Mouse (Mus musculus): ENCODE measurements around the gene Cep131. TPM values are rescaled to one million over a fixed set of nuclear protein-coding genes. Genes with fewer than 3 reads are reported as not detected.

Gene Cep131
- total RNA-seq, 1 experiment from 2014 or later, result 411 TPM

DNA sequence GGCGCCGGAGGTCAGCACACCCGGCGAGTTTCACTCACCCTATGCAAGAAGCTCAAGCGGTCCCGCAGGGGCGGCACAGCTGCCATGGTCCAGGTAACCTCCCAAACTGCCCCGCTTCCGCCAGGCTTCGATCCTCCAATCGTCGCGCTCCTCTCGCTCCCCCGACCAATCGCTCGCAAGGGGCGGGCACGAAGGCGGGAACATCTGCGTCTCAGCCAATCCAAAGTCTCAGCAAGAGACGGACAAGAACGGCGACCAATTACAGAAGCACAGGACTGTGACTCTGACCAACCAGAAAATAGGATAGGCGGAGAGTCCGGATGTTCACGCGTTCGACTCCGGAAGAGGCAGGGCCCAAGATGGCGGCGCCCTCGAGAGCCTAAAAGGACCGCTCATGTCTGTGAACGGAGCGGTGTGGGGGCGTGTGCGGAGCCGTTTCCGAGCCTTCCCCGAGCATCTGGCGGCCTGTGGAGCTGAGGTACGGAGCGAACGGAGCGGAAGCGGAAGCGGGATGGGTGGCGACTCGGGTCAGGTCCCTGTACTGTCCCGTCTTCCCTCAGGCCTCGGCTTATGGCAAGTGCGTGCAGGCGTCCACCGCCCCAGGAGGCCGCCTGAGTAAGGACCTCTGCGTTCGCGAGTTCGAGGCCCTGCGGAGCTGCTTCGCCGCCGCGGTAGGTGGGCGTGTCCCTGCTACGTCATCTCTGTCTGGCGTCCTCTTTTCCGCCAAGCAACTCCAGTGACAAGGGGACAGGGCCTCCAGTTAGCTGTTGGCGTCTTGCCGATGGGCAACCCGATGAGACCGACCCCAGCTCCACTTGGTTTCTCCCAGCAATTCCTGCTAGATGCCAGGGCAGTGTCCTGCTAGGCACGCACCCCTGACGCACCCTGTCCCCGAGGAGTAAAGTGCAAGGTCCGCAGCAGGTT is 12.2 kb upstream of the Cep131 start, which contains the start of the genes Tepsin and Ndufaf8:
Tepsin (minus strand) TSS at position 144 of the 924 bp plus-strand sequence.
Ndufaf8 (plus strand) TSS at position 341 of the 924 bp plus-strand sequence.
- DNase-seq, result peak; percentile 94

DNA sequence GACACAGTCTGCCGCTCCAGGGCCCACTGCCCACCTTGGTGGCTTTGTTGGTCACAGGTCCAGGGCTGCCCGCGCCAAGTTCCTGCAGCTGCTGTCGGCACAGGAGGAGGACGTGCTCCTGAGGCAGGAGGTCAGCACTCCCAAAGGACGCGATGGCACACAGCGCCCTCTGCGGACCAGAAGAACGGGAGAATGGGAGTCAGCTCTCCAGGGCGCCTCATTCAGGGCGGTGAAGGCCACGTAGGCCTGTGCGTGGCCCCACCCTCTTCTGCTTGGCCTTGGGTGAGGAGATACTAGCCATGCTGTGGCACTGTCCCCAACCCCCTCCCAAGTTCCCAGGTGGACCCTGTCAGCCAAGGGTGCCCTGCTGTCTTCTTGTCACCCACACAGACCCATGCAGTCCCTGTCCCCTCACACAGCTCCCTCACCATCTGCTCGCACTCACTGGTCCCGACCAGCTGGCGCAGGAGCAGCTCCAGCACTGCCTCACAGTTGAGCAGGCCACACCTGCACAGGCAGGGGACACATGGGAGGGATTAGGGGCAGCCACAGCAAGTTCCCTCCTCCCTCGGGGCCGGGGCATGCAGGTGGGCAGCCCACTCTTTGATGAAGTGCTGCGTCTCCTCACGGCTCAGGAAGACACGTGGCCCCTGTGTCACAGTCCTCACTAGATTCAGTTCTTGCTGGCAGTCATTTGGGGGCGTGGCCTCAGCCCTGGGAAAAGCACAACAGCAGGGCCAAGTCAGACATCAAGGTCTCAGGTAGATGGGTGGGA is 6.4 kb upstream of the Cep131 start:
- DNase-seq, result peak; percentile 71

DNA sequence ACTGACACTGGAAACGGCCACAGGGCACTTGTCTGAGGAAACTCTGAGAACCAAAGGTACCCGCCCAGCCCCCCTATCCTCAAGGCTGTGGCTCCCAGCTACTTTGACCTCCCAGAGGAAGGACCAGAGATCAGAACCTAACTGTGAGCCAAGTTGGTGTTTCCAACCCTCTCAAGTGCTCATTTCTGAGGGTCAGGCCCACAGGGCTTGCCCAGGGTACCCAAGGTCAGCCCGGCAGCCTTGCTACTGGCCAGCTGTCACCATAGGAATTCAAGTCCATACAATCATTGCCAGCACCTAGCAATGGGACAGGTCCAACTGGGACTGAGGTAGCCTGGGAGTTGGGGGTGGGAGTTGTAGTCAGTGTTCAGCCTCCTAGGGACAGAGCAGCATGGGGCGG is 4.0 kb upstream of the Cep131 start:
- DNase-seq, result no peak

DNA sequence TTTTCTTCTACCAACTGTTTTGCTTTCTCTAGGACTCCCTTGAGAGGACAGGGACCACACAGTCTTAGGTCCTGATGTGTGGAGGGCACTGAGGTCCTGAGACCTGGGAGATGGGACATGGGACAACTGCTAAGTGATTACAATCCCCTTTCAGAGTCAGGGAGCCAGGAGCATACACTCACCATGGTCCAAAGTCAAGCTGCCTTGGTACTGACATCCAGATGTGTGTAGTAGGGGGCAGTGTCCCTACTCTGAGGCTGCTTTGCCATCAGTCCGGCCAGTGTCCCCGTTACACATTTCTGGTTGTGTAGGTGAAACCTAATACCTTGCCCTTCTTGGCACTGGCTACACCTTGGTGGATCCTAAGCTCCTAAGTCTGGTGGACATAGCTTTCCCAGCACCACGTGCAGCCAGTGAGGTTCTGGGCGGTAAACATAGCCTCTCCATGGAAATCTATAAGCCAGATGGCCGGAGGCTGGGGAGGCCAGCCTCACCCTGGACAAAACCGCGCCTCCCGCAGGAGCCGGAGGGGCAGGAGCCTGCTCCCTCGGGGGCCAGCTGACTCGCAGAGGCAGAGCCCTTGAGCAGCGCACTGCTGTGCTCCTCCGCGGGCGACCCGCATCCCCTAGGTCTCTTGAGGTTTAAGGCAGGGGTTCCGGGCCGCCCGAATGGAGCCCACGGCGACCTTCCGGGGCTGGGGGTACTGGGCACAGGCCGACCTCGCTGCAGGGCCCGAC is 568 bp downstream of the Cep131 start:
- peak; percentile 54 for DNase-seq

DNA sequence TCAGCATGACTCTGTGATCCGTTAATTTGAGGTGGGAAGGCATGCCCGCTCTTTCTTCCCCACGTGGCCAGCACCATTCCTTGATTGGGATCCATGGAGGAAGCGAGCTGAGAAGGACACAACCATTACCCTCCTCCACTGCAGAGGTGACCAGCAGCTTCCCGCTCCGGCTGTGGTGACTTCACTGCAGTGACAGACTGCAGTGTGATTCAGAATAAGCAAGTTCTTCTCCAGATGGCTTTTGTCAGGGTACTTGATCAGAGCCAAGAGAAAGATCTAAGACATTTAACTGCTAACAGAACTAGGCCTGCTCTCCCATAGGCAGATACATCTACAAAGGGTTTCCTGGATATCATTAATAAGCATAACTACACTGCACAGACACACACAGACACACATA is 6.3 kb downstream of the Cep131 start:
- DNase-seq, result no peak

DNA sequence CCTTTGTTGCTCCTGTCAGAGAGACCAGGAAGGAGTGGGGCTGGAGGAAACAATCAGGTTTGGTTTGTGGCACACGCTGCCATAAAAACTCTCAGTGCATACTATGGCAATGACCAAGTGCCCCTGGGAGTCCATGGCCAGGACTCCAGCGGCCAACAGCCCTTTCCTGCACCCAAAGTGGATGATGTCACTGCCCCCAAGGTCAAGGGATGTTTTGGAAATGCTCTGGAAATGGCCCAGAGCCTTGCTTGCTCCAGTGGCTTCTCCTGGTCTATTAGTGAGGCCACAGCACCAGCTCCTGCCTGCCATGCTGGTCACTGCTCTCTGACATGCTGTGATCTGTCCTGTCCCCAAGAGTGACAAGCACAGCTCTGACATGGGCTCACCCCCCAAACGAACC is 10.4 kb downstream of the Cep131 start:
- peak; percentile 69 for DNase-seq

DNA sequence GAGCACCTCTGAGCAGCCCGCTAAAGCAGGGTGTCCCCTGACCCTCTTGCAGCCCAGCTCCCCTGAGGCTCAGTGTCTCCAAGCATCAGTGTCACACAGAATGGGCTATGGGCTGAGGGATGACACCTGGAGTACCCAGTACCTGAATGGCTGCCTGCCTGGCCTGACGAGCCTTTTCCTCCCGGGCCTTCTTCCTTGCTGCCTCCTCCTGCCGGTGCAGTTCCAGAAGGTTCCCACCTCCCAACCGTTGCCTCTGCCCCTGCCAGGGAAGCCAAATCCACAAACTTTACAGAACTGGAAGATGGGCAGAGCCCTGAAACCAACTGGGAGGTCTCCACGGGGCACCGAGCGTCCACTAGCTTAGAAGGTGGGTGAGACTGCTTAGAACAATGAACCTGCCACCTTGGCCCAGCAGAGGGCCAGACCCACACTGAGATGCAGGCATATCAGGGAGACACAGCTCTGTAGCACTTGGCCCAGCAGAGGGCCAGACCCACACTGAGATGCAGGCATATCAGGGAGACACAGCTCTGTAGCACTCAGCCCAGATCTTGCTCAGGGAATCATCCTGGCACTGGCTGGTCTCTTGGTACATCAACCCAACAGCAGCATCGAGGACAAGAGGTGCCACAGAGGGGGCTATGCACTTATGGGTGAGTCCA is 13.5 kb downstream of the Cep131 start:
- no peak for DNase-seq

DNA sequence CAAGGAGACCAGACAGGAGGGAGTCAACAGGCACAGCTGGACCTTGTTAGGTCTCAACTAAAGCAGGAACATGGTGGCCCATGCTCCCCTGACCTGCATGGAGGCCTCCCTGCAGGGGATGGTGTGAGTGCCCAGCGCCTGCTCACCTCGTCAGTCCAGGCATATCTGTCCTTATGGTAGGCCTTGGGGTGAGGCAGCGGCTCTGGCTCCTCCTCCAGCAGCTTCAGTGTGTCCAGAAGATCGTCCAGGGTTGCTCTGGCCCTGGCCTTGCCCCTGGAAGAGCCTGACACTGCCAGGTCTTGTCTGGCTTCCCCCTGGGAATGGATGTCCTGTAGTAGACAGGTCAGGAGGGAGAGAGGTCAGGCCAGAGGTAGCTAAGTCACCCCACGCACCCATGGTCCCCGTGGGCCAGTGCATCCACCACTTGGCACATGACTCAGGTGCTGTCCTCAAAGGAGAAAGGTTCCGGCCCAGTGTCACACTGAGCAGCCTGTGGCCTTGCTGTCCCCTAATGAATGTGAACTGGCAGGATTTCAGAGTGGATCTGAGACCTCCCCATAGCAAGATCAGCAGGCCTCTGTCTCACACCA is 14.8 kb downstream of the Cep131 start:
- peak; percentile 55 for DNase-seq

DNA sequence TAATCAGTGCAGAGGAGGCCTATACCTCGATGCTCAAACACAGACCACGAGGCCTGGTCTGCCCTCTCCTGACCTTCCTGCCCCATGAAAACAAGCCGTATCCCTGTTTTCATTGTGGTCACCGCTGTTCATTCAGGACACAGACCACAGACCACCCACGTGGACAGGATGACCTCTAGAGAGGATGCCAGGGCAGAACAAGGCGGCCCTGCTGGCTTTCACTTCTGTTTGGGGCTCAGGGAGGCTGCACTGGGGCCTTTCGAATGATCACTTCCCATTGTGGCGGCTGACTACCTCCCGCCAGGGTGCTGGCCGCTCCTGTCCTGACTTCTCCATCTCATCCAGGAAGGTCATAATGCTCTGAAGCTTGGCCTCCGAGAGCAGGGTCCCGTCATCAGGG is 15.6 kb downstream of the Cep131 start:
- DNase-seq, result peak; percentile 32

DNA sequence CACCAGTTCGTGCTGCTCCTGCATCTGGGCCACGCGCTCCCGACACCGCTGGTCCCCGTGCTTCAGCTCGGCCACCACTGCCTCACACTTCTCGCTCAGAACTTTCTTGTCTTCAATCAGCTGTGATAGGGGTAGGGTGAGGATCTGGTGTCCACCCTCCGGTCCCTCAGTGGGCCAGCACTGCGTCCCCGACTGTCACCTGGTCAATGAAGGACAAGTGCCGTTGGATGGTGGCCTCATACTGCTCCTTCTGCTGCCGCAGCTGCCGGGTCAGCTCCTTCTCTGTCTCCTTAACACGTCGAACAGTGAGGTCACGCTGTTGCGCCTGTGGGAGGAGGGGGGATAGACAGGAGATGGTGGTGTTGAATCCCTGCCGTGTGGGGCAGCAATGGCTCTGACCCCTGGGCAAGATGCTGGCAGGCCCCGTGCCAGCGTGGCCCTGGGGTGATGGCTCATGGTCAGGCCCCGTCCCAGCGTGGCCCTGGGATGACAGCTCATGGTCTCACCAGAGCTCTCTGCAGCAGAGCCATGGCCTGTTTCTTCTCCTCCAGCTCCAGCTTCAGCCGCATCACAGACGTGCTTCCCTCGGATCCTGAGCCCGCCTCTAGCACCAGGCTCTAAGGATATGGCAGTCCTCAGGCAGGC is 16.2 kb downstream of the Cep131 start:
- peak; percentile 77 for DNase-seq

DNA sequence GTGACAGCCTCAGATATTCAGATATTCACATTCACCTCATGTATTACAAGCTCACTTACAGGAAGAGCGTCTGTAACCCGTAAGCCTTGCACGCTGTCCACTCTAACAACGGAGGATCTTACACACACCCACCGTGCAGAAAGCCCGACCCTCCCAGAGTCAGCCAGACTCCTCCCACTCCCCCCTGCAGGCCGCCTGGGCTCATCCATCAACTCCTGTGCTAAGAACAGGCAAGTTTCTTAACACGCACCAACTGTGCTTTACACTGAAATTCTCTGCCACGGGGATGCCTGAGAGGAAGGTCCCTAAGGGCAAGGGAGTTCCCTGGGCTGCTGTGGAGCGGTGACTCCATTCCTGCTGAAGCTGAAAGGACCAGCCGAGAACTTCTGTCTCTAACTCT is 17.4 kb downstream of the Cep131 start:
- no peak for DNase-seq

DNA sequence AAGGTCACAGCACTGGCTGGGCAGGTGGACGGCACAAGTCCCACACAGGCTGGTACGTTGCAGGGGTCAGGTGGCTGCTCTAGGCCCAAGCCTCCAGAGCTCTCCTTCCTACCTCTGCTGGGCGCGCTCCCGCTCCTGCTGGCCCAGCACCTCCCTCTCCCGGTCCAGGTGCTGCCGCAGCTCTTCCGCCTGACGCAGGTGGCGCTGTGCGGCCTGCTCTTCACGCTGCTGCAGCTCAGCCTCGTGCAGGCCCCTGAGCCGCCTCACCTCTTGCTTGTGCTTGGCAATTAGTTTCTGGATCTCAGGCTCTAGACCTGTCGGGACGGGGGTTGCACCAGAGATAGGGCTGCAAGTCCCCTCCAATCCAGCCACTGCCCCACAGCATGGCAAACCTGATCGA is 18.8 kb downstream of the Cep131 start:
- no peak for DNase-seq

DNA sequence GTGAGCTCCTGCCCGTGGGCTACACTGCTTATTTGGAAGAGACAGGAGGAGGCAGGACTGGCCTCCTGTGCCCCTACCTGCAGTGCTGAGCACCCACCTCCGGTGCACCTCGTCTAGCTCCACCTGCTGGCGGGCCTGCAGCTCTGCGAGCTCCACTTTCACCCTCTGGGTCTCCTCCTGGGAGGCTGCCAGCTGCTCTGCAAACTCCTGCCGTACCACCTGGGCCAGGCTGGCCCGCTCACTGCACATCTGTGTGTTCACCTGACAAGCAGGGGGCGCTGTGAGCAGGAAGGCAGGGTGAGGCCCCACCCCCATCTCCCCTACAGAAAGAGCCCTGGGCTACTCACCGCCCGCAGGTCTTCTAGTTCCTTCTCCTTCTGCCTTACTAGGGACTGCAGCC is 21.3 kb downstream of the Cep131 start:
- peak; percentile 72 for DNase-seq

DNA sequence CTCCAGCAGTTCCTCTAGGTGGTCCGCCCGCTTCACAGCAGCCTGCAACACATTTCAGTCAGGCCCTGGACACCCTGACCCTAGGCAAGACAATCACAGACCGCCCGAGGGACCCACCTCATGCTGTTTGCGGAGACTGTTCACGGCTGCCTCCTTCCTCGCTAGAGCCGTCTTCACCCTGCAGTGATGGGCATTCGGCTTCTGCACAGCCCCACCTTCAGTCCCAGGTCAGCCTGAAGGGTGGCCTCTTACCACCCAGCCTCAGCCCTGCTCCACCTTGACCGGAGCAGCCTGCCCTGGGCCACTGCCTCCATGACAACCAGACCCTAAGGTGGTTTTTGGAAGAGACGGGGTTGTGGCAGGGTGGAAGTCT is 22.0 kb downstream of the Cep131 start:
- DNase-seq, result no peak

DNA sequence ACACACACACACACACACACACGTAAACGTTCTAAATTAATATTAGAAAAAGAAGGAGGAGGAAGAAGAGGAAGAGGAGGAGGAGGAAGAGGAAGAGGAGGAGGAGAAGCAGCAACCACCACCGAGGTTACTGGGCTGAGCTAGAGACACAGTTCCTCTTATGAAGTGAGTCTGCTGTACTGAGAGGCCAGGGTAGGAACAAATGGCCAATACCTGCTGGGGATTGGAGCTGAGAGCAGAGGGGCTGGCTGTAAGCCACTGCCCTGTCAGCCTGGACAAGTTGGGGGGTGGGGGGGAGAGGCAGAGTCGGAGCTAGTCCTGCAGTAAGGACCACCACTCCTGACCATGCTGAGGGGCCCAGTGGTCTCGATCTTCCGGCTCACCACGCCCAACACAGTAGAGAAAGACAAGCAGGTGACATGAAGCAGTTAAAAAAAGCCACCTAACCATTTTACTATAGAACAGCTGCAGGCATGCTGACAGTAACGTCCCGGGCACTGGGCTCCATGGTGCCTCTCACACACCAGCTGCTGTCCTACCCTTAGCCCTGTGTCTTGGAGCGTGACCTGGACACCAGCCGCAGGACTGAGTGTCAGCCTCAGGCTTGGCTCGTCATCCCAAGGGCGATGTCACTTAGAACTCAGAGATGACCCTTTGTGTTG is 22.5 kb downstream of the Cep131 start:
- DNase-seq, result no peak

DNA sequence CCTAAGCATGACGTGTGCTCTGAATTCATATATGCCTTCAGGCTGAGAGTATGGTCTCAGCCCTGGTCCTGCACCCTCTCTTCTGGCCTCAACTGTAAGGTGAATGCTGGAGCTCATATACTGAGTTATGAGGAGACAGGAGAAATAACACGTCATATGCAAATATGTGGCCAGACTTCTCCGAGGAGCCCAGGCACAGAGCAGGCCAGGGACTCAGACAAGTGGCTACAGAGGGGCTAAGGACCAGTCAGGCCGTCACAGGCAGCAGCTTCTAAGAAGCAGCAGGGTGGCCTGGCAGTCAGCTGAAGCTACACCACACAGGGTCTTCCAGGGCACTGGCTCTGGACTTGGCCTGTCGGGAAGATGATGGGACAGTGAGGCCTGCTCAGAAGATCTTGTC is 23.3 kb downstream of the Cep131 start:
- DNase-seq, result no peak

DNA sequence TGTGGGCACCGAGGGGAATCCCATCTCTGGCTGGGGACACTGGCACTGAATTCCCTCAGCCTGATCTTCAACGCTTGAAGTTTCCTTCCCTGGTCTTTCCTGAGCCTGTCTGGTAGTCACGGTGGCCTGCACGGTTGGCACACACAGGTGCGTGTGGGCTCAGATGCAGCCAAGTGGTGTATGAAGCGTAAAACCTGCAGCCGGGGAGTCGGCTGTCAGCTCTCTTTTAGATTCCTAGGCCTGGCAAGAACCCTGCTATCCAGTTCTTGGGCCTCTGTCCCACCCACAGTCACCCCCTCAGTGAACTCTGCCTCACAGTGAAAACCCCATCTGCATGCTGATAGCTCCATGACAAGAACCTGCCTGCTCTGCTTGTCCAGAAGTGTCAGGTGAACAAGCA is 26.0 kb downstream of the Cep131 start:
- no peak for DNase-seq

DNA sequence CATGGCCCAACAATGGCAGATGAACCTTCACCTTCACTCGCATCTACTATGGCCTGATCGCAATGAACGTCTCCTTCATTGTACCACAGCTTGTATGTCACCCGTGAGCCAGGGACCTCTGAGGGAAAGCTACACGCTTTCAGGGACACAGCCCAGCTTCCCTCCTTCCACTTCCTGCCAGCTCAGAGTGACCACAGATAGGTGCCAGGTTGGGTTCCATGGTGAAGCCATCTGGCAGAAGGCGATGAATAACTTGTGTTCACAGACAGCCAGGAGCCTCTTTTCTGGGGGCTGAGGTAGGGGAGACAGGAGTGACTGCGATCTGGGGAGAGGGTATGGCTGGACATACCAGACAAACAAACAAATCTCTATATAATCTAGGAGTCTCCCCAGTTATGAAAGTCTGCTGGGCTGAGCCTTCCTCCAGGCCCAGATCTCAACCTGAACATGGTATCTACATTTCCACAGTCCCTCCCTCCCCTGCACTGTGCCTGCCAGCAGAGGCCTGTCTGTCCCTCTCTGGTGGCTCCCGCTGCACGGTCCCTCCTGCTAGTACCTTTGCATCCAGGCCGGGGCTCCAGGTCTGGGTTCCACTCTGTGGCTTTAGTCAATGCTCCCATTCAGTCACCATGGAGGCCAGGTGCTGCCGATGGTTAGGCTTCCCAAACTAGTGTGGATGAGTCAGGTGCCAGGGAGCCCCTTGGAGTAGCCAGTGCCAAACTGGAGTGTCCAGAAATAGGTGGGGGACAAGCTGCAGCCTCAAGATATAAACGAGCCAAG is 30.5 kb downstream of the Cep131 start:
- no peak for DNase-seq

DNA sequence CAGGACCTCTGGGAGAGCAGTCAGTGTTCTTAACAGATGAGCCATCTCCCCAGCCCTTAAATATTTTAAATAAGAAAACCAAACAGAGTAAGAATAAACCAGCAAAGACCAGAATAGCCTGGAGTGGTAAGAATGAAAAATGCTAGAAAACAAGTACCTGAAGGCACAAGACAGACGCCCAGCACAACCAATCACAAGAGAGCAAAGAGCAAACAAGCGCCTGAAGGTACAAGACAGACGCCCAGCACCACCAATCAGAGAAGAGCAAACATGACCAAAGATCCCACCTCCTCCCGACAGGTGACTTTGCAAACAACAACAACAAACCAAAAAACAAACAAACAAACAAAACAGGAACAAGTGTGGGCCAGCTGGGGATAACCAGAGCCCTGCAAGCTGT is 32.8 kb downstream of the Cep131 start:
- DNase-seq, result no peak

DNA sequence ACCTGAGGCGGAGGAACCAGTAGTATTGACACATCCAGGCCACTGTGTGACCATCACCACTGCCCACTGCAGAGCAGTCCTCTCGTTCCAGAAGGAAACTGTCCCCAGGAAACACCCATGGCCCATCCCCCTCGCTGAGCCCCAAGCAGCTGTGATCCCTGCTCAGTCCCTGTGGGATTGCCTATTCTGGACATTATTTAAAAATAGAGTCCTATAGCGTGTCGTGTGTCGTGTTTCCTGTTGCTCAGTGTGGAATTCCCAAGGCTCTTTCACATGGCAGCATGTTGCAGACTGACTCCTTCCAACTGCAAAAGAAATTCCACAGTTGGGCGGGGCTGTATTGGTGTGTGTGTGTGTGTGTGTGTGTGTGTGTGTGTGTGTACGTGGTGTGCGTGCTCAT is 34.4 kb downstream of the Cep131 start:
- DNase-seq, result no peak

Measured in adrenal gland, postnatal 25 days (tissue).